Mouse (Mus musculus) cerebellum, adult 2 months (tissue): ENCODE results near the gene Tut4. TPM values are rescaled to one million over a fixed set of nuclear protein-coding genes. Genes with fewer than 3 reads are reported as not detected.

ENCODE experiments used
- DNase-seq, 2 experiments: peaks; one replicate each; pipeline ENCODE4 v3.0.0; 2021
- H3K27ac ChIP-seq: fragments of 200-500 bp; 2 replicates; pipeline ENCODE4 v1.5.1; 2012; ENCODE audit warnings: low read length, control low read depth, inconsistent platforms; ENCODE audit not compliant: insufficient read depth
- H3K27me3 ChIP-seq: fragments of 200-500 bp; 2 replicates; pipeline ENCODE4 v1.6.1; 2012; ENCODE audit warnings: inconsistent platforms, mild to moderate bottlenecking, low read length, moderate library complexity; ENCODE audit not compliant: control insufficient read depth, insufficient read depth
- H3K4me1 ChIP-seq: fragments of 200-500 bp; 2 replicates; pipeline ENCODE4 v1.6.1; 2011; ENCODE audit warnings: low read length; ENCODE audit not compliant: control insufficient read depth, insufficient read depth
- H3K4me3 ChIP-seq: fragments of 200-500 bp; replicated peaks from 2 replicates; pipeline ENCODE3; 2011; ENCODE audit warnings: mild to moderate bottlenecking, low read depth, low read length, control low read depth; ENCODE audit not compliant: insufficient read depth
- CTCF ChIP-seq: fragments of 200-500 bp; IDR thresholded peaks from 2 replicates; pipeline ENCODE4 v1.5.1; 2011; ENCODE audit warnings: low read depth, mild to moderate bottlenecking, control low read depth, low read length, moderate library complexity, borderline replicate concordance; ENCODE audit not compliant: insufficient read depth
- POLR2A ChIP-seq: fragments of 200-500 bp; IDR thresholded peaks from 2 replicates; pipeline ENCODE4 v1.6.1; 2011; ENCODE audit warnings: low read length, control low read depth, borderline replicate concordance; ENCODE audit not compliant: insufficient read depth
- WGBS: fragments of 180-500 bp; shearing (Covaris S2); methylation state at CpG from one replicate; pipeline ENCODE4 v1.1.7; 2018; 5-methylcytosine and 5-hydroxymethylcytosine counted together
- polyA plus RNA-seq: library from polyadenylated mRNA; depleted of rRNA; stranded (reverse); fragments of >200 nt; gene quantifications from 2 replicates; pipeline ENCODE4 v1.2.3, GENCODE M21; 2012

Tut4 gene
- polyA plus RNA-seq, 1 experiment: 76.7 TPM

DNA sequence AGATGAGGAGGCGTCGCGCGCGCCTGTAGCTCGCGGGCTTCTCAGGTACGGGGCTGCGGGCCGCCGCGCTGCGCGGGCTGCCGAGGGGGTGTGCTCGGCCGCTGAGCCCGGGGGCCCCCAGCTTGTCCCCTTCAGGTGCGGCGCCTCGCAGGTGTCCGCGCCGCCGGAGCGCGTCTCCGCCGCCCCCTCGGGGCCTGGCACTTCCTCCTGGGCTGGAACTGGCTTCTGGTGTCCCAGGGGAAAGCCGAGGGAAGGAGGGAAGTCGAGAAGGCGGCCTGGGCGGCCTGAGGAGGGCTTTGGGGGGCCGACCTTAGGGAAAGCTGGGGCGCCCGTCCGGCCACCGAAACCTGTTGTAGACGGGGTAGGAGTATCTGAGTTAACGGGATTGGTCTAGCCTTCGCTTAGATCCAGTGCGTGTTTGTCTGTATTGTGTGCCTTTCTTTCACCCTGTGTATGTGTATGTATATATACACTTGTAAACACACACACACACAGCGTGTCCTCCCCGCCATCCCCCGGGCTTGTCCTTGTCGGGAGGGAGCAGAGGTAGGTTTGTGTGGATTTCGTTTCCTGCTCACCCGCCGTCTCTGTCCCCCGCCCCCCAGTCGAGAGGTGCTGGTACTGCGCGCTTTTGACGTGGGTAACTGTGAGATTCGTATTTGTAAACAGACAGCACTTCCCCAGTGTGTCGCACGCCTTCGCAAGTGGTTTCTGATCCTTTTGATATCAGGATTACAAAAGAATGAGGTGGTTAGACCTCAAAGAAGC lies 1.1 kb downstream of the Tut4 start:
- peak; percentile 77 to 78 for DNase-seq
- under 1% methylated on average over 58 of the region's 59 CpGs for WGBS
- peaks cover 5% of the 10 kb centered on the region; the same call in 1 of the 2 replicates for H3K4me1 ChIP-seq

GRCm38 (mm10) chr4:108461262-108461903 lies 2.2 kb downstream of the Tut4 start:
- no peak for DNase-seq
- Histone ChIP-seq H3K27me3 (no peaks in the 10 kb centered on the region), H3K4me1 (peaks cover 5% of the 10 kb centered on the region; the same call in 1 of the 2 replicates), H3K27ac (no peak overlapping the region), H3K4me3 (peak overlapping the region; percentile 77)
- WGBS: 40% methylated on average over 5 of the region's 5 CpGs
- TF ChIP-seq POLR2A (no peak), CTCF (no peak)

More for the DNA sequence above, 1.1 kb downstream of the Tut4 start:
- no peak for TF ChIP-seq CTCF
- TF ChIP-seq POLR2A: peak; percentile 14; the same call in 1 of the 2 replicates
- peak overlapping the region; percentile 64 for H3K27ac ChIP-seq
- peak overlapping the region; percentile 77 for H3K4me3 ChIP-seq
- H3K27me3 ChIP-seq: no peaks in the 10 kb centered on the region

- Histone ChIP-seq H3K4me3 (no peak overlapping the region), H3K4me1 (no peaks in the 10 kb centered on the region), H3K27ac (no peak overlapping the region), H3K27me3 (no peaks in the 10 kb centered on the region; the same call in 1 of the 2 replicates)
- no peak for DNase-seq
- TF ChIP-seq POLR2A: no peak
- TF ChIP-seq CTCF: no peak
- WGBS: 21% methylated on average over 2 of the region's 2 CpGs
These were observed 14.4 kb downstream of the Tut4 start for GRCm38 (mm10) chr4:108473586-108473985.

DNA sequence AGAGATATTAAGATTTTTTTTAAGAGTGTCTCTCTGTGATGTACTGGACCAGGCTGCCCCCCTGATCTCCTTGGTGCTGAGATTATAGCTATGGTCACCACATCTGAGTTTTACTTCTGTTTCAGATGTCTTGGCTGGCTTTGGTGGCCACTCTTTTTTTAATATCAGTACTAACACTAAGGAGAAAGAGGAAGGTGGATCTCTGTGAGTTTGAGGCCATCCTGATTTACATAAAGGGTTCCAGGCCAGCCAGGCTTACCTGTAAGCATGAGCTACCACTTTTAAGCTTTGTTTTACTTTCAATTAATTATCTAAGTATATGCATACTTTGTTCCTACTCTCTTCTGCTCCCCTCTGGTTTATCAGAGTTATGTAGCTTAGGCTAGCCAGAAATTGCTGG lies 23.6 kb downstream of the Tut4 start:
- TF ChIP-seq POLR2A: no peak
- no peak for TF ChIP-seq CTCF

GRCm38 (mm10) chr4:108484230-108484629 lies 25.0 kb downstream of the Tut4 start:
- Histone ChIP-seq H3K4me3 (no peak overlapping the region), H3K27me3 (no peaks in the 10 kb centered on the region), H3K27ac (peak overlapping the region; percentile 97), H3K4me1 (peaks cover 9% of the 10 kb centered on the region; the same call in 1 of the 2 replicates)
- DNase-seq: peak; percentile 62 to 94
- WGBS: 24% methylated on average over 4 of the region's 4 CpGs
- no peak for TF ChIP-seq CTCF
- no peak for TF ChIP-seq POLR2A

More for the DNA sequence above, 23.6 kb downstream of the Tut4 start:
- no peaks in the 10 kb centered on the region for H3K27me3 ChIP-seq
- H3K4me3 ChIP-seq: no peak overlapping the region
- H3K4me1 ChIP-seq: peaks cover 9% of the 10 kb centered on the region; the same call in 1 of the 2 replicates
- no peak for DNase-seq
- no peak overlapping the region for H3K27ac ChIP-seq

GRCm38 (mm10) chr4:108503023-108503422 lies 43.8 kb downstream of the Tut4 start:
- H3K27ac ChIP-seq: no peak overlapping the region
- H3K27me3 ChIP-seq: no peaks in the 10 kb centered on the region
- H3K4me1 ChIP-seq: no peaks in the 10 kb centered on the region
- 95% methylated on average over 2 of the region's 2 CpGs for WGBS
- DNase-seq: no peak
- TF ChIP-seq POLR2A: no peak
- TF ChIP-seq CTCF: no peak
- H3K4me3 ChIP-seq: no peak overlapping the region

DNA sequence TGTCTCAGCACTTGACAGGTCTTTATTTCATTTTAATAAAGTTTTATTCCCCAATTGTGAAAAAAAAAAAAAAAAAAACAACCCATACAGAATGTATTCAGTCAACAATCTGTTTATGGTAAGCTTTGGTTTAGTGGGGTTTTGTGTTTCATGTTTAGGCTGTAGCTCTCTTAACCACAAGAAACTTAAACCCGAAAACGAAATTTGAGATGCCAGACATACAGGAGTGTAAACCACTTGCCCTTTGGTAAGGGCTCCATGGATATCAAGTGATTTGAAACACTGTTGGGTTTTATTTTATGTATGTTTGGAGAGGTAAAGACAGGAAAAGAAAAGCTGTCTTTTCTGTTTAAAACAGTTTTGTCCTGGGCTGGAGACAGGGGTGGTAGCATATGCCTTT lies 80.5 kb downstream of the Tut4 start:
- DNase-seq: no peak
- no peak overlapping the region for H3K27ac ChIP-seq
- 92% methylated on average over 2 of the region's 2 CpGs for WGBS
- no peak for TF ChIP-seq POLR2A
- TF ChIP-seq CTCF: no peak
- no peaks in the 10 kb centered on the region for H3K27me3 ChIP-seq
- no peak overlapping the region for H3K4me3 ChIP-seq
- H3K4me1 ChIP-seq: no peaks in the 10 kb centered on the region

DNA sequence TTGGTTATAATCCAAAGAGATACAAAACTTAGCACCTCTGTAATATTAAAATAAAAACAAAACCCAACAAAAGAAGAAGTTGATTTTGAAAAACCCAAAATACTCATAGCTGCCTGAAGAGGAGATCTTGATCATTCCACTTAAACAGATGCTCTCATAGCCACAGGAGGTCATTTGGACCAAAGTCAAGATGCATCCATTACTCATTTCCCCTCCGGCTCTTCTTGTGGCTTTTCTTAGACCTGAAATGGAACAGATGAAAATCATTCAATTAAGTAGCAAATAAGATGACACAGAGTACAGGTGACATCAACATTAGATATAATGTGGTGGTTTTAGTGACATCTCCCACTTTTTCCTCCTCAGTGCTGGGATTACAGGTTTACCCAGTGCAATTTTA lies 105.8 kb downstream of the Tut4 start:
- 7% methylated on average over 1 of the region's 1 CpGs for WGBS
- DNase-seq: peak in 1 of 2 experiments; percentile 38
- TF ChIP-seq POLR2A (no peak), CTCF (no peak)

More for the DNA sequence above, 105.8 kb downstream of the Tut4 start:
- H3K27ac ChIP-seq: no peak overlapping the region
- H3K4me3 ChIP-seq: no peak overlapping the region
- H3K4me1 ChIP-seq: no peaks in the 10 kb centered on the region; the same call in 1 of the 2 replicates
- H3K27me3 ChIP-seq: no peaks in the 10 kb centered on the region
